Mouse (Mus musculus) limb, embryonic 13.5 days (tissue): ENCODE data around the gene Numa1. TPM values are rescaled to one million over a fixed set of nuclear protein-coding genes. Genes with fewer than 3 reads are reported as not detected.

Source experiments
- polyA plus RNA-seq: library from polyadenylated mRNA; unstranded; fragments of >200 nt; fragmentation: Nextera tagmentation; extraction: Ambion mirVana; gene quantifications from 2 replicates; pipeline ENCODE4 v1.2.1, GENCODE M21; 2015

The Numa1 gene
- polyA plus RNA-seq, 1 experiment from 2014 or later = 96.2 TPM

Other genes starting within 250 kb of the Numa1 start
- 0.15 TPM in 1 of 2 replicates, not detected in the other for gene Phox2a, start 115.8 kb upstream of the Numa1 start, polyA plus RNA-seq
- gene Inppl1, start 95.9 kb upstream of the Numa1 start, polyA plus RNA-seq = 60.0 and 70.3 TPM in 2 replicates
- gene Folr2, start 76.9 kb upstream of the Numa1 start, polyA plus RNA-seq = 0.51 and 1.4 TPM in 2 replicates
- 70.6 and 71.6 TPM in 2 replicates for gene Anapc15, start 70.4 kb upstream of the Numa1 start, polyA plus RNA-seq
- 0.52 and 0.64 TPM in 2 replicates for gene Folr1, start 63.3 kb upstream of the Numa1 start, polyA plus RNA-seq
- gene Lamtor1, start 28.2 kb upstream of the Numa1 start, polyA plus RNA-seq = 160 and 162 TPM in 2 replicates
- gene Tomt, start 27.8 kb upstream of the Numa1 start, polyA plus RNA-seq = 0.29 and 0.68 TPM in 2 replicates
- gene Lrrc51, start 216 bp upstream of the Numa1 start, polyA plus RNA-seq = 8.2 and 13.4 TPM in 2 replicates
- gene Il18bp, start 84.6 kb downstream of the Numa1 start, polyA plus RNA-seq = 3.6 and 3.9 TPM in 2 replicates
- 34.1 and 34.4 TPM in 2 replicates for gene Rnf121, start 131.4 kb downstream of the Numa1 start, polyA plus RNA-seq
- gene Xndc1, start 131.4 kb downstream of the Numa1 start, polyA plus RNA-seq = 44.1 and 45.1 TPM in 2 replicates
- gene Xntrpc, start 131.6 kb downstream of the Numa1 start, polyA plus RNA-seq = 2.3 TPM in 2 replicates
- not detected in 2 replicates for gene Trpc2, start 149.0 kb downstream of the Numa1 start, polyA plus RNA-seq
- 16.8 and 16.9 TPM in 2 replicates for gene Art1, start 167.6 kb downstream of the Numa1 start, polyA plus RNA-seq
- gene Art5, start 175.4 kb downstream of the Numa1 start, polyA plus RNA-seq = 4.4 and 4.7 TPM in 2 replicates
- not detected in 2 replicates for gene Chrna10, start 182.7 kb downstream of the Numa1 start, polyA plus RNA-seq